ENCODE assay signal across 21 mouse cellular contexts in genomic region chr12:7548759-7549158, GRCm38 (mm10).
A peak's percentile ranks its signal among the peaks of the same experiment; 100 is the strongest.
DNase-seq lines count a peak whose midpoint lies in the region; ATAC-seq and TF ChIP-seq lines count a peak whose summit lies in the region.
"Had no signal": no experiment of that assay in that cellular context is flagged by ENCODE, and none has a peak within 500 bp of the region (broad histone marks: within the 10 kb centered on the region; RNA-seq: fewer than 3 reads in every experiment).

No protein-coding gene starts in this region.

- no peak overlapping the region for H3K4me2 ChIP-seq in intestine, embryonic 15.5 days (replicated peaks)
- no peak overlapping the region for H3K4me2 ChIP-seq in intestine, embryonic 16.5 days (ENCODE audit: low read depth, low read length)
- no peak overlapping the region for H3K4me2 ChIP-seq in intestine, postnatal 0 days (replicated peaks; ENCODE audit: low read depth)

- H3K9ac ChIP-seq in intestine, embryonic 15.5 days = no peak overlapping the region
- H3K9ac ChIP-seq in intestine, embryonic 16.5 days (ENCODE audit: low read depth, low read length) = no peak overlapping the region
- H3K9ac ChIP-seq in intestine, postnatal 0 days (ENCODE audit: low read depth, low read length) = no peak overlapping the region

- no peak for DNase-seq in right cerebral cortex, postnatal 10 days (ENCODE audit: low spot score in 2 of 2)
- no peak for DNase-seq in testis, postnatal 14 days (ENCODE audit: low spot score)
- DNase-seq in gastrocnemius, postnatal 25 days = no peak
- DNase-seq: adrenal gland, adult 2 months; adrenal gland, adult 8-10 months; adrenal gland, postnatal 10 days; adrenal gland, postnatal 14 days; adrenal gland, postnatal 25 days; adrenal gland, postnatal 36 days; B cell, adult 2 months; cerebellum, adult 11 months; cerebellum, adult 11-12 months; cerebellum, adult 18-20 months had no signal

- no peak overlapping the region for H3K27ac ChIP-seq in intestine, embryonic 15.5 days
- no peak overlapping the region for H3K27ac ChIP-seq in intestine, embryonic 16.5 days (ENCODE audit: low read length)
- H3K27ac ChIP-seq in intestine, postnatal 0 days (ENCODE audit: low read depth, low read length) = no peak overlapping the region

- no peak for TF ChIP-seq CTCF in intestine, postnatal 0 days (IDR thresholded peaks at IDR 0.05; ENCODE audit: low read depth)

- no peaks in the 10 kb centered on the region for H3K36me3 ChIP-seq in intestine, embryonic 15.5 days
- no peaks in the 10 kb centered on the region for H3K36me3 ChIP-seq in intestine, embryonic 16.5 days (ENCODE audit: control insufficient read depth, insufficient read depth, low read length)
- H3K36me3 ChIP-seq in intestine, postnatal 0 days (ENCODE audit: control insufficient read depth, insufficient read depth) = no peaks in the 10 kb centered on the region
- H3K36me3 ChIP-seq: G1E had no signal

- ATAC-seq in intestine, embryonic 15.5 days = peak; percentile 89
- peak; percentile 90 for ATAC-seq in intestine, embryonic 16.5 days
- ATAC-seq in intestine, postnatal 0 days = peak; percentile 87
- ATAC-seq: activated CD4-positive, CD25-positive, alpha-beta regulatory T cell, adult 4 months; CD4-positive, CD25-positive, alpha-beta regulatory T cell, adult 4 months; Patski had no signal

- no peaks in the 10 kb centered on the region for H3K9me3 ChIP-seq in intestine, embryonic 15.5 days
- no peaks in the 10 kb centered on the region for H3K9me3 ChIP-seq in intestine, embryonic 16.5 days (ENCODE audit: control insufficient read depth, low read length)
- H3K9me3 ChIP-seq in intestine, postnatal 0 days (ENCODE audit: control insufficient read depth) = no peaks in the 10 kb centered on the region
- H3K9me3 ChIP-seq: G1E had no signal

- H3K27me3 ChIP-seq in intestine, embryonic 15.5 days (replicated peaks) = no peaks in the 10 kb centered on the region
- H3K27me3 ChIP-seq in intestine, embryonic 16.5 days (replicated peaks; ENCODE audit: control insufficient read depth, insufficient read depth, low read length) = no peaks in the 10 kb centered on the region
- no peaks in the 10 kb centered on the region for H3K27me3 ChIP-seq in intestine, postnatal 0 days (replicated peaks; ENCODE audit: control insufficient read depth, insufficient read depth, low read length)
- H3K27me3 ChIP-seq: CH12.LX had no signal

- no peaks in the 10 kb centered on the region for H3K4me1 ChIP-seq in intestine, embryonic 15.5 days (replicated peaks)
- H3K4me1 ChIP-seq in intestine, embryonic 16.5 days (ENCODE audit: control insufficient read depth, insufficient read depth, low read length) = no peaks in the 10 kb centered on the region
- H3K4me1 ChIP-seq in intestine, postnatal 0 days (replicated peaks; ENCODE audit: control insufficient read depth, insufficient read depth, low read length) = no peaks in the 10 kb centered on the region

- WGBS in intestine, embryonic 15.5 days = 62% methylated on average over 1 of the region's 1 CpGs
- WGBS in intestine, embryonic 16.5 days = 55% methylated on average over 1 of the region's 1 CpGs
- 21% methylated on average over 1 of the region's 1 CpGs for WGBS in intestine, postnatal 0 days

- no peak overlapping the region for H3K4me3 ChIP-seq in intestine, embryonic 15.5 days (replicated peaks)
- no peak overlapping the region for H3K4me3 ChIP-seq in intestine, embryonic 16.5 days (ENCODE audit: low read length)
- H3K4me3 ChIP-seq in intestine, postnatal 0 days (ENCODE audit: low read depth, low read length) = no peak overlapping the region
